Mouse (Mus musculus): ENCODE measurements at regions not wholly inside any gene's neighbourhood (a gene's known extent, or its start where the extent isn't known, plus 50 kb on each side); places are given as distances from the start of the nearest gene placed in this dataset.

GRCm38 (mm10) chr8:8274987-8275386, 386.1 kb downstream of the Efnb2 start:
- no peak for DNase-seq (ENCODE audit: low spot score in 2 of 2)

DNA sequence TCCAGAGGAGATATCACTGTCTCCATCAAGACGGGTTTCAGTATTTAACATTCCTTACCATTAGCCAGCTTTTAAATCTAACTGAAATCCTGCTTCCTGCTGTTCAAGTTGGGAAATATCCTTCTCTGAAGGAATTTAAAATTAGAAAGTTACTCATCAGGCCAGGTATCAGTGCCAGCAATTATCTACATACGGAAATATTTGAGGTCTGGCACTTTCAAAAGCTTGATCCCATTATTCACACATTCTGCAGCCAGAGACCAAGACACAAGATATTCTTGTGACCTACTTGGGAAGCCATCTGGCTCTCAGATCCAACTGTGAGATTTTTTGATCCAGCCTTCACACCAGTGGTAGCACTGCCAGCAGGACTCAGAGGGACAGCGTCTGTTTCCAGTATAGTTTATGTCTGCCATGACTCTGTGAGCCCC, 386.8 kb downstream of the Efnb2 start:
- no peak for DNase-seq (ENCODE audit: low spot score in 2 of 2)

GRCm38 (mm10) chr8:8258855-8259254, 402.2 kb downstream of the Efnb2 start:
- DNase-seq (ENCODE audit: low spot score in 2 of 2): no peak

GRCm38 (mm10) chr8:8258231-8258638, 402.8 kb downstream of the Efnb2 start:
- DNase-seq (ENCODE audit: low spot score in 2 of 2): no peak

DNA sequence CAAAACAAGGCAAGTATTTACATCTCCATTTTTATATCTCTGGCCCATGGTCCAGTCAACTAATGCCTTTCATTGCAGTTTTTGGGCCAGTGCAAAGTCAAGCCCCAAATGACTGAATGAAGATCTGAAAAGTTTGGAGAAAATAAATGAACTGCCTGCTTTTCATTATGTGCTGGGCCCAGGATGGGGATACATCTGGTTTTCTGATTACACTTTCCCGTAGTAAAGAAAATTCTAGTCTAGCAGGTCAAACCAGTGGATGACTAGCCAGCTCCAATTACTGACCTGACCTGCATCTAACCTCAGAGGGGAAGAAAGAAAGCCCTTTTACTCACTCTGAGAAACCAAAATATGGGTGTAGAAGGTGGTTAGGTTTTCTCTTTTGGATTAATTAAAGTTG, 404.7 kb downstream of the Efnb2 start:
- no peak for DNase-seq (ENCODE audit: low spot score in 2 of 2)

DNA sequence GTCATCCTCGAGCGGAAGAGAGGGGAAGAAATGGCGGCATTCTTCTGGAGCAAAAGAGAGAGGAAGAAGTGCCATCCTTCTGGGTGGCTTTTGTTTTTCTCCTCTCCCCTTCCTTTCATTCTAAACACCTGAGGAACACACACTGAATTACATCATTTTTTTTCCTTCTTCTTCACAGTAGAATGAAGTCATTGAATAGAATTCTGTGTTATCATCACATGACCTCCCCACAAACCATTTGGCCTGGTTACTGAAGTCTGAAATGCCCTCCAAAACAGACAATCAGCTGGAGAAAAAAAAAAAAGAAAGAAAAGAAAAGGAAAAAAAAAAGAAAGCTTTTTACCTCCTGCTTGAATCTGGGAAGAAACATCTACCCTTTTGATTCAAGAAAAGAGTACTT, 406.6 kb downstream of the Efnb2 start:
- no peak for DNase-seq (ENCODE audit: low spot score in 2 of 2)

DNA sequence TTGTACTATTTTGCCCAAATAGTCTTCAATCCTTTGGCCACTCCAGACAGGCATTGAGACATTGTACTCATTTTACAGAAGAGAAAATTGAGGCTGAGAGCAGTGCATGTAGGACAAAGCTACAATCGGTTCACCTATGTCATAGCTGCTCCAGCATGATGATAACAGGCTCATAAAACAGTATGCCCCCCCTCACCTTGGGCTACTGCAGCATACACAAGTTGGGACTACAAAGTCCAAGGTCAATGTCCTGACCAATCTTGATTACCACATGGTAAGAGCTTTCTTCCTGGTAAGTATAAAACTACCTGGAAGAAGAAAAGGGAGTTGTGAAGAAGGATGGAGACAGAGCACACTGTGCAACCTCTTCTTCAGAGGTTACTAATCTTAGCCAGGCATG, 416.4 kb downstream of the Efnb2 start:
- DNase-seq (ENCODE audit: low spot score in 2 of 2): no peak

DNA sequence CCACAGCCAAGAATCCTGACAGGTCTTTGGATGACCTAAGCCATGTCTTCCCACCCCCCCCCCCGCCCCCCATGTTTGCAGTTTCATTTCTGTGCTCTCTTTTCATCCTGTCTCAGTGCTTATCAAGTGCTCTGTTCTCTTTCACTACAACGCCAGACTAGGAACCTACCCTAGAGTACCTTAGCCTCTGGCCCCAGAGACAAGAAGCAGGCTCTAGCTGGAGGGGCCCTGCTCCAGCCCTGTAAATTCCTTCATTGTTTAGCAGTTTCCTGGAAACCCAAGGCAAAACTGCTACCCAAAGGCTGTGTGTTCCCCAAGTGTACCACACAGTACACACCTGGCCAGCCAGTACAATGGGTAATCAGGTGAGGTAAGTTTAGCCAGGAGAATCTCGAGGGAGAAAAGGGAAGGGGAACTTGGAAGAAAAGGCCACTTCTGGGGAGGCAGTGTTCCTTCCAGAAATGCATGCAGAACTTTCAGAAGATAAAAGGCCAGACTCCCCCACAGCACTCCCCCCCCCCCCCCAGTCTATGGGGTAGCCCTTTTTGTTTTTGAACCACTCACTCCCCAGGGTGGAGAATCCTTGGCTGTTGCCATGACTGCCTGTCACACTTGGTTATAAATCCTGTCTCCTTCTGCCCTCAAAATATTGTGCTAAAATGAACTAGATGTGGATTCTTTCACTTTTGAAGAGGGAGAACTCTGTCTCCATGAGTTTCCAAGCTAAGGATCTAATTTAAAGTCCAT, 419.1 kb downstream of the Efnb2 start:
- DNase-seq (ENCODE audit: low spot score in 2 of 2): no peak

DNA sequence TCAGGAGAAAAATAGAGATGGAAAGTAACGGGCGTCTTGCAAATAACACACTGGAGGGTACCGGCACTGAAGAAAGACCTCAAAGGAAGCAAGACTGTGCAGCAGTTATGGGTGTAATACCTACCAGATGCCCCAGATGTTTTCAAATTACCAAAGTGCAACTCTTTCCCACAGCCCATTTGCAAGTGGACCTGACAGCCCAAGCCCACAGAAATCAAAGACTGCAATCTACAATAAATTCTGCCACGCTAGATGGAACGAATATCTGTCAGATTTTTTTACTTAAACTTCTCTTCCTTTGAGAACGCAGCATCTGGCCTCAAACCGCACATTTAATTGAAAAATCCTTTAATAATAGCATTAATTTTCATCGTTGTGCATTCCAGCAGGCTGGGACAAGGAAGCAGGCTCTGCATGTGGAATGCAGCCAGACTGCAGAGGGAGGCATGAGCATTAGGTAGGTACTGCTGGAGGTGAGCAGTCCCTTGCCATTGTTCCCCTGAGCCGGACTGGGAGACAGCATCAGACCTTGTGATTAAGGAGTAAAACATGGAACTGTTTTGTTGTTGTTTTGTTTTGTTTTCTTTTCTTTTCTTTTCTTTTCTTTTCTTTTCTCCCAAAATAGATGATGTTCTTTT, 419.9 kb downstream of the Efnb2 start:
- DNase-seq (ENCODE audit: low spot score in 2 of 2): no peak

DNA sequence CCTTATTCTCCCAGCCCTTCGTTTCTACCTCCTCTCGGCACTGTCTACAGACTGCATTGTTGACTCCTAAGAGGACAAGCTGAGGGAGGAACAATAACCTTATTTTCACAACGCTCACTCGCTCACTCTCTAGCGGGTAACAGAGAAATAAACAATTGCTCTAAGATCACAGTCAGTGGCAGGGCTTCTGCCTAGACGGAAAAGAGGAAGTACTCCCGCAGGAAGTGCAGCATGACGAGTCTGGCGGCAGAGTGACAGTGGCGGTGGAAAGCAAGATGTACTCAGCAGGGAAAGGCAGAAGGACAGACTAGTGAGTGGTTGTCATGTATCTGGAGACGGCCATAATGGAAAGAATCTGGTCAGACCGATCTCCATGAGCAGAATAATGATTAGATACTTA, 421.6 kb downstream of the Efnb2 start:
- no peak for DNase-seq (ENCODE audit: low spot score in 2 of 2)

- no peak for DNase-seq (ENCODE audit: low spot score in 2 of 2)
Observed at GRCm38 (mm10) chr8:8238051-8238450, 423.0 kb downstream of the Efnb2 start.

GRCm38 (mm10) chr8:8233616-8234015, 427.4 kb downstream of the Efnb2 start:
- DNase-seq (ENCODE audit: low spot score in 2 of 2): no peak

DNA sequence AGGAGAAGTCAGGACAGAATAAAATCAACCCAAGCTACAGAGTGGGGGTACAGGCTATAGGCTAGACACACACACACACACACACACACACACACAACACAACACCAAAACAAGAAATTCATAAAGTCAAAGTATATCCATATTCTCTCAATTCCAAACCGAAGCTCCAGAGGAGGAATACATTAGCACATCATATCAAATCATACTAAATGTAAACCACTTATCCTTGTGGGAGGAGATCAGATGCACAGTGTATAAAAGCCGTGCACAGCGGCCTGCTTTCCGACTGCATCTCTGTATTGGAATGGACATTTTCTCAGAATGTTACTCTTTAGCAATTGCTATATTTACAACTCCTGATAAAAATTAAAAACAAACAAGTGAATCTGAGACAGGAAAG, 427.9 kb downstream of the Efnb2 start:
- DNase-seq (ENCODE audit: low spot score in 2 of 2): no peak

GRCm38 (mm10) chr8:8231996-8232632, 428.9 kb downstream of the Efnb2 start:
- no peak for DNase-seq (ENCODE audit: low spot score in 2 of 2)

DNA sequence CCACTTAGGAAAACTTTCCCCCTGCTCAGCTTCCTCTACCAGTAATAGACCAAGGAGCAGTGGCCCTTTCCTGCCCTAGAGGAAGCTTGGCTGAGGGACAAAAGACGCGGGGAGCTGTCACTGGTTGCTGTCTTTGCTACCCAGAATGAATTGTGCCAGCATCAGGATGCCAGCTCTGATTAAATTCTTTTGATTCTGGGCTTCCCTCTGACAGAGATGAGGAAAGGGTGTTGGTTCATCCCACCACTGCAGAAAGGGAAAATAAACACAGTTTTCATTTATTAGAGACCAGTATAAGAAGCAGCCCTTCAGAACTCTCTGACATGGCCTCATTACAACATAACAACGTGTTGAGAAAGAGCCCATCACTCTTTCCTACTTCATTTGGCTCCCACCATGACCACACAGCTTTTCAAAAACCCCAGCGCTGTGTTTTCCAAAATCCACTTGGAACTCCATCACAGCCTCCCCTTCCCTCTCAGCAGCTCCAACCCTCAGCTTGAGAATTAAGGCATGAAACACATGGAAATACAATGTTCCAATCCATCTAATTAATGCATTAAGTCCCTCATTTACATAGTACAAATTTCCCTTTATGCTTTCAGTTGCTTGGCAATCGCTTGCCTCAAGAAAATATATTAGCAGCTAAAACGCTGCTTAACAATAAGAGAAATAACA, 429.6 kb downstream of the Efnb2 start:
- peak in 1 of 2 experiments; percentile 62 for DNase-seq (ENCODE audit: low spot score in 2 of 2)

DNA sequence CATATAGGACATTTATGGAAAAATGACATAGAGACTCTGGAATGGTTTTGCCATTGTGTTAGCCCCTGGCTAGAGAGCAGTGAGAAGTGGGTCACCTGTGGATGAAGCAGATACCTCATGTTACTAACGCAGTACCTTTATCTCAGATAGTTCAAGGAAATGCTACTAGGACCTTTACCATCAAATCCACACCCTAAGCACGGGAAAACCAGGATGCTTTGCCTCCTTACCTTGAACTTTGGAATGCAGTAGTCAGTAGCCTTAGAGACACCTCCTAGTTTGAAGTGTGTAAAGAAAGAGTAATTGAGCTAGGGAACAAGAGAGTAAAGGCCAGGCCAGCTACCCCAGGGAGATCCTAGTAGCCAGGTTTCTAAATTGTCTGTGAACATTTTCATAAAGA, 435.0 kb downstream of the Efnb2 start:
- DNase-seq (ENCODE audit: low spot score in 2 of 2): no peak

GRCm38 (mm10) chr8:8225175-8225830, 435.7 kb downstream of the Efnb2 start:
- DNase-seq (ENCODE audit: low spot score in 2 of 2): no peak

GRCm38 (mm10) chr8:8220395-8221031, 440.5 kb downstream of the Efnb2 start:
- DNase-seq (ENCODE audit: low spot score in 2 of 2): no peak

DNA sequence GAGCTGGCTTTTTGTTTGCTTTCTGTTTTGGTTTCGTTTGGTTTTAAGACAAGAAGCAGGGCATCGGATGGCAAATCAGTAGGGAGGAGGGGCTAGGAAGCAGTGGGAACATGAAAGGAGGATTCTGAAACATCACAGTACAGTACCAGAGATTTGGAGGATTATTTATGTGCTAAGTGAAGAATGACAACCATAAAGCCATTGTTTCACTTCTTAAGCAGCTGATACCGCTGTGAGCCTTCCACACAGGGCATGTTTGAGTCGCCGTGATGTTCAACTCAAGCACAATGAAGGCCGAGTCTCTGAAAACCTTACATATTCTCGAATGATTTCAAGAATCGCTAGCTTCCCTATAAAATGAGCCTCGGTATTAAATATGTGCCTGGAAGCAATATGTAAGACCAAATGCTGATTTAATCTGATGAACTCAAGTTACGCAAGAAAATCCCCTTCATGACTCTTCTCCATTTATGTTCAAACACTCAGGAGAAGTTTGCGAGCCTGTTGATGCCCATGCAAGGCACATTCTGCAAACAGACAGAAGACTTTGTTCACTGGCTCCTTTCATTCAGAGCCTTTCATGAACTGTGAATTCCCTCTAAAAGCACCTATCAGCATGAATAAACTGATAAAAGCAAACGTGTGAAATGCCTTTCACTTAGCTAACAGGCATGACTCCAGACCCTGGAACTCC, 441.2 kb downstream of the Efnb2 start:
- DNase-seq (ENCODE audit: low spot score in 2 of 2): no peak

- no peak for DNase-seq (ENCODE audit: low spot score in 2 of 2)
Observed at GRCm38 (mm10) chr8:8193036-8193435, 468.0 kb downstream of the Efnb2 start.

DNA sequence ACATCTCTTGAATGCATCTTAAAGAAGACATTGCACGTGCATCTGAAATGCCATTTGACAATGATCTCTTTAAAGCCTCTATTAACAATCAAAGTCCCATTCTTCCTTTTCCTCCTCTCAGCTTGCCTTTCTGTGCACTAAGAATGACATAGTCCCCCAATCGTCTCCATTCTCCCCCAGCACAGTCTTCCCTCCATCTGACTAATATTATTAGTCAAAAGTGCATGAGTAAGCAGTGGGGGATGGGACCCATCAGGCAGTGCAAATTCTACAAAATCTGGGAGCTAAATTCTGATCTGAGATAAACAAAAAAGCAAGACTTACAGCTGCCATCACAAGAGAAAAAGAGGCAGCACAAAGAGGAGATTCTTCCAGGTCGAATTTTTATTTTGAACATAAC, 475.0 kb downstream of the Efnb2 start:
- DNase-seq (ENCODE audit: low spot score in 2 of 2): no peak
